Mouse (Mus musculus) ES-Bruce4 (cell line): ENCODE results near the gene Dpp6. TPM values are rescaled to one million over a fixed set of nuclear protein-coding genes. Genes with fewer than 3 reads are reported as not detected.

Source experiments
- H3K27ac ChIP-seq: 2 replicates; pipeline ENCODE4 v1.5.1; 2012; ENCODE audit warnings: low read length, inconsistent platforms; ENCODE audit not compliant: insufficient read depth
- H3K27me3 ChIP-seq: 2 replicates; pipeline ENCODE4 v1.6.1; 2012; ENCODE audit warnings: mild to moderate bottlenecking, low read length, inconsistent platforms; ENCODE audit not compliant: control insufficient read depth, poor library complexity, insufficient read depth, severe bottlenecking
- H3K36me3 ChIP-seq: 2 replicates; pipeline ENCODE4 v1.6.1; 2012; ENCODE audit warnings: inconsistent platforms, mild to moderate bottlenecking, low read length, moderate library complexity; ENCODE audit not compliant: control insufficient read depth, poor library complexity, insufficient read depth, severe bottlenecking
- H3K4me1 ChIP-seq: one replicate; pipeline ENCODE4 v1.8.1; 2011; ENCODE audit warnings: low read length; ENCODE audit not compliant: control insufficient read depth, insufficient read depth
- H3K4me3 ChIP-seq: 2 replicates; pipeline ENCODE4 v1.5.1; 2011; ENCODE audit warnings: low read depth, mild to moderate bottlenecking, low read length
- H3K9ac ChIP-seq: 2 replicates; pipeline ENCODE4 v1.6.1; 2012; ENCODE audit warnings: low read depth, mild to moderate bottlenecking, inconsistent platforms; ENCODE audit not compliant: poor library complexity, severe bottlenecking
- H3K9me3 ChIP-seq: replicated peaks from 2 replicates; pipeline ENCODE4 v1.6.1; 2012; ENCODE audit warnings: mild to moderate bottlenecking, low read length, inconsistent platforms; ENCODE audit not compliant: control insufficient read depth, poor library complexity, insufficient read depth, severe bottlenecking
- CTCF ChIP-seq: IDR thresholded peaks from one replicate; pipeline ENCODE4 v1.8.1; 2011; ENCODE audit warnings: low read depth, low read length
- EP300 ChIP-seq: IDR thresholded peaks from 2 replicates; pipeline ENCODE4 v1.6.1; 2011; ENCODE audit warnings: low read depth, low read length; ENCODE audit not compliant: insufficient read depth
- POLR2A ChIP-seq: IDR thresholded peaks from one replicate; pipeline ENCODE4 v1.8.1; 2011; ENCODE audit warnings: low read length; ENCODE audit not compliant: insufficient read depth
- polyA plus RNA-seq: library from polyadenylated mRNA; stranded (reverse); fragments of >200 nt; gene quantifications from 2 replicates; pipeline ENCODE4 v1.2.4, GENCODE M21; 2011; ENCODE audit warnings: low read depth; ENCODE audit not compliant: missing spikeins, insufficient read depth, insufficient read length

Gene Dpp6
- polyA plus RNA-seq, 1 experiment, result 4.1 TPM

- no peaks in the 10 kb centered on the region for H3K4me1 ChIP-seq
- no peak overlapping the region for H3K9ac ChIP-seq
- H3K9me3 ChIP-seq, result no peaks in the 10 kb centered on the region
- H3K27me3 ChIP-seq, result no peaks in the 10 kb centered on the region
- H3K4me3 ChIP-seq, result no peak overlapping the region
- no peaks in the 10 kb centered on the region for H3K36me3 ChIP-seq
- no peak overlapping the region for H3K27ac ChIP-seq
- no peak for TF ChIP-seq POLR2A
- no peak for TF ChIP-seq EP300
- no peak for TF ChIP-seq CTCF
Observed at GRCm38 (mm10) chr5:27076046-27076445, 259.0 kb downstream of the Dpp6 start.

DNA sequence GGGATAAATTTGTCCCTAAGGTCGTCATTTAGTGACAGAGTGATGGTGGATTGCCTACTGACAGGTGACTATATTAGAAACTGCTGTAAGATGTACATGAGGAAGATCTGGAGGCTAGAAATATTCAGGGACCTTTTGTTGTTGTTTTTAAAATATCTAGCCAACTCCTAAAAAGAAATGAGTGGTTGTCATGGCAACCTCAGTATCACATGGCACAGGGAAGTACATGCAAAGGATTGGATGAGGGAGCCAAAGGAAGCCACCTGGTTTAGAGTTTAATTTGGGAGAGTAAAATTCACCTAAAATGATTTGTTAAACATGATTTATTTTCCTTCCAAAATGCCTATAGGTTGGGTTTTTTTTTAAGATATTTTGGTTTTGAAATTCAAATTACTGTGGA lies 260.8 kb downstream of the Dpp6 start:
- no peak for TF ChIP-seq POLR2A
- TF ChIP-seq EP300, result no peak
- TF ChIP-seq CTCF, result no peak
- Histone ChIP-seq H3K9me3 (no peaks in the 10 kb centered on the region), H3K4me3 (no peak overlapping the region), H3K36me3 (no peaks in the 10 kb centered on the region), H3K4me1 (no peaks in the 10 kb centered on the region), H3K9ac (no peak overlapping the region), H3K27ac (no peak overlapping the region), H3K27me3 (no peaks in the 10 kb centered on the region)

DNA sequence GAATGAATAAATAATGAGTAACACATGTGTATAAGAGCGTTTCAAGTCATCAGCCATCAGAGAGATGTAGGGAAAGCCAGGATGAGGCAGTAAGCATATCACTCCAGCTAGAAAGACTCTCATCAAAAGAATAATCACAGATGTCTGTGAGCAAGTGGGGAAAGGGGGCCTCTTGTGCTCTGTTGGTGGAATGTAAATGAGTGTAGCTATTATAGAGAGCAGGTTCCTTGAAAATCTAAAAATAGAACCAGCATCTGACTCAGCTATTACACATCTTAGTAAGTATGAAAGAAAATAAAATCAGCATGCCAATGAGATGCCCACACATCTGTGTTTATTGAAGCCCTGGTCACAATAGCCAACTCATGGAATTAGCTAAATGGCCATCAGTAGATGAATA lies 264.3 kb downstream of the Dpp6 start:
- Histone ChIP-seq H3K4me3 (no peak overlapping the region), H3K36me3 (no peaks in the 10 kb centered on the region), H3K9me3 (no peaks in the 10 kb centered on the region), H3K9ac (no peak overlapping the region), H3K27ac (no peak overlapping the region), H3K4me1 (no peaks in the 10 kb centered on the region), H3K27me3 (no peaks in the 10 kb centered on the region)
- TF ChIP-seq EP300, result no peak
- no peak for TF ChIP-seq CTCF
- TF ChIP-seq POLR2A, result no peak

GRCm38 (mm10) chr5:27083762-27084161 lies 266.8 kb downstream of the Dpp6 start:
- H3K4me1 ChIP-seq, result no peaks in the 10 kb centered on the region
- TF ChIP-seq CTCF (no peak), POLR2A (no peak), EP300 (no peak)

DNA sequence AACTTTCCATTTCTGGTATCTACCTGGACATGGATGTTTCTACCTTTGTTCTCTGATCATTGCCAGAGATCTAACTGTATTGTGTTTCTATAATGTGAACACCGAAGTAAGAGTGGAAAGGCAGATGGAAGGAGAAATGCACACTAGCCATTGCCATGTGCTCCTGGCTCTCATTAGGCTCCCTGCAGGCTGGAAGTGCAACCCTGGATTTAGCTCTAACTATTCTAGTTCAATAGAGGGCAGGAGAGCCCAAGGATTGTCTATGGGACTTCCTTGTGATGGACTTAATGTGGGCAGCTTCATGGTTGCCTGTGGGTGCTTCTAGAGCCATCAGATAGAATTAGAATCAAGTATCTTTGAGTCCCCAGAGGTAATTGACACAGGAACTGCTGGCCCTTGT lies 291.2 kb downstream of the Dpp6 start:
- Histone ChIP-seq H3K9me3 (no peaks in the 10 kb centered on the region), H3K36me3 (no peaks in the 10 kb centered on the region), H3K4me1 (no peaks in the 10 kb centered on the region), H3K27me3 (no peaks in the 10 kb centered on the region), H3K27ac (no peak overlapping the region), H3K4me3 (no peak overlapping the region), H3K9ac (no peak overlapping the region)
- TF ChIP-seq POLR2A (no peak), EP300 (no peak), CTCF (no peak)

More at GRCm38 (mm10) chr5:27083762-27084161, 266.8 kb downstream of the Dpp6 start:
- Histone ChIP-seq H3K9ac (no peak overlapping the region), H3K9me3 (no peaks in the 10 kb centered on the region), H3K27me3 (no peaks in the 10 kb centered on the region), H3K27ac (no peak overlapping the region), H3K4me3 (no peak overlapping the region), H3K36me3 (no peaks in the 10 kb centered on the region)

DNA sequence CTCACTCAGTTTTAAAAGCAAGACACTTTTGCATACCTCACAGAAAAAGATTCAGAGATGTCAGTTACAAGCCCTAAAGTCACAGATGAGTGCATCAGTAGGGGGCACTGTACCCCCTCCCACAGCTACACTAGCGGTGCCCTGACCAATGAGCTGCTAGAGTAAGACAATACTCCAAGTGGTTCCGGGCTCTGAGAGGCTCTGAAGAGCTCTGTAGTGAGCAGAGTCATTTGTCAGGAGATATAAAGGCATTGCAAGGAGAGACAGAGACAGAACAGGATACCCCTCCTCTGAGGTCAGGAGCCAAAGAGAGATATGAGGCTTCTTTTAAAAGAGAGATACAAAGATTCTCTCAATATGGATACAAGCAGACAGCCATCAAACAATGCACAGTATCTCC lies 305.5 kb downstream of the Dpp6 start:
- Histone ChIP-seq H3K27me3 (no peaks in the 10 kb centered on the region), H3K4me3 (no peak overlapping the region), H3K27ac (no peak overlapping the region), H3K9ac (no peak overlapping the region), H3K36me3 (no peaks in the 10 kb centered on the region), H3K4me1 (no peaks in the 10 kb centered on the region), H3K9me3 (no peaks in the 10 kb centered on the region)
- peak; percentile 25 for TF ChIP-seq CTCF
- TF ChIP-seq EP300, result no peak
